Mouse (Mus musculus) CH12.LX (cell line): ENCODE results near the gene Ddx20. TPM values are rescaled to one million over a fixed set of nuclear protein-coding genes. Genes with fewer than 3 reads are reported as not detected.
A peak's percentile ranks its signal among the peaks of the same experiment; 100 is the strongest.

Source experiments
- DNase-seq: peaks from one replicate; pipeline ENCODE4 v3.0.0-alpha.2; 2013; ENCODE audit errors: extremely low read depth
- H3K27ac ChIP-seq: 2 replicates; pipeline ENCODE4 v1.5.1; 2012; ENCODE audit warnings: low read depth, mild to moderate bottlenecking, control low read depth, moderate library complexity; ENCODE audit not compliant: insufficient read depth
- H3K27me3 ChIP-seq: replicated peaks from 2 replicates; pipeline ENCODE3; 2012; ENCODE audit warnings: inconsistent platforms
- H3K36me3 ChIP-seq, 2 experiments: replicated peaks in 1 of 2; 2 replicates each; pipeline versions ENCODE3 to v1.6.1; 2012; ENCODE audit warnings: inconsistent platforms in 1 of 2, low read length in 1 of 2, mild to moderate bottlenecking in 1 of 2, mixed read lengths in 1 of 2, moderate library complexity in 1 of 2; ENCODE audit not compliant: control insufficient read depth in 1 of 2, insufficient read depth in 1 of 2
- H3K4me1 ChIP-seq, 2 experiments: 2 replicates each; pipeline ENCODE4 v1.6.1; 2012; ENCODE audit warnings: inconsistent platforms in 1 of 2, moderate library complexity in 1 of 2; ENCODE audit not compliant: insufficient read depth in 2 of 2, control insufficient read depth in 1 of 2
- H3K4me2 ChIP-seq: 2 replicates; pipeline ENCODE4 v1.6.1; 2012; ENCODE audit warnings: low read depth, mild to moderate bottlenecking, control low read depth; ENCODE audit not compliant: poor library complexity, insufficient read depth, severe bottlenecking
- H3K4me3 ChIP-seq, 3 experiments: fragments of 150-350 bp in 1 of 3; sonication (generic) in 1 of 3; replicated peaks in 1 of 3; 2 replicates each; pipeline versions ENCODE3 to v1.5.1; 2011 to 2012; ENCODE audit warnings: low read depth in 2 of 3, low read length in 2 of 3, mild to moderate bottlenecking in 2 of 3, moderate library complexity in 2 of 3, control low read depth in 1 of 3, improper control_type of control experiment in 1 of 3, inconsistent platforms in 1 of 3, mixed read lengths in 1 of 3; ENCODE audit not compliant: poor library complexity in 1 of 3
- H3K79me2 ChIP-seq: replicated peaks from 2 replicates; pipeline ENCODE4 v1.6.1; 2012; ENCODE audit warnings: mild to moderate bottlenecking, moderate library complexity; ENCODE audit not compliant: control insufficient read depth, poor library complexity, insufficient read depth, severe bottlenecking; ENCODE audit errors: extremely low read depth
- H3K9ac ChIP-seq: 2 replicates; pipeline ENCODE4 v1.6.1; 2012; ENCODE audit warnings: low read depth, mild to moderate bottlenecking, control low read depth, moderate library complexity; ENCODE audit not compliant: insufficient read depth
- H3K9me3 ChIP-seq: replicated peaks from 2 replicates; pipeline ENCODE3; 2012; ENCODE audit warnings: low read length, inconsistent platforms, mixed read lengths
- CHD2 ChIP-seq: IDR thresholded peaks from 2 replicates; pipeline ENCODE4 v1.6.1; 2011; ENCODE audit warnings: low read length, improper control_type of control experiment
- CTCF ChIP-seq, 2 experiments: IDR thresholded peaks in 1 of 2; conservative IDR thresholded peaks in 1 of 2; 2 replicates each; pipeline ENCODE4 v1.5.1; 2011 to 2012; ENCODE audit warnings: low read depth in 2 of 2, low read length in 2 of 2, improper control_type of control experiment in 1 of 2, inconsistent platforms in 1 of 2, mild to moderate bottlenecking in 1 of 2, moderate library complexity in 1 of 2
- EP300 ChIP-seq: IDR thresholded peaks from 2 replicates; pipeline ENCODE4 v1.6.1; 2011; ENCODE audit warnings: low read length, improper control_type of control experiment
- GABPA ChIP-seq: IDR thresholded peaks from 2 replicates; pipeline ENCODE4 v1.6.1; 2012; ENCODE audit warnings: low read depth, low read length, improper control_type of control experiment, inconsistent platforms; ENCODE audit not compliant: insufficient replicate concordance
- IRF4 ChIP-seq: IDR thresholded peaks from 2 replicates; pipeline ENCODE4 v1.6.1; 2014; ENCODE audit warnings: low read depth, mild to moderate bottlenecking, inconsistent platforms, low read length, improper control_type of control experiment
- MAFK ChIP-seq: IDR thresholded peaks from 2 replicates; pipeline ENCODE4 v1.6.1; 2011; ENCODE audit warnings: low read length, improper control_type of control experiment; ENCODE audit not compliant: insufficient replicate concordance
- MEF2A ChIP-seq: IDR thresholded peaks from 2 replicates; pipeline ENCODE4 v1.6.1; 2014; ENCODE audit warnings: low read depth, mild to moderate bottlenecking, inconsistent platforms, low read length, improper control_type of control experiment, borderline replicate concordance
- MXI1 ChIP-seq: IDR thresholded peaks from 2 replicates; pipeline ENCODE4 v1.6.1; 2011; ENCODE audit warnings: mild to moderate bottlenecking, low read depth, low read length, improper control_type of control experiment
- NELFE ChIP-seq: IDR thresholded peaks from 2 replicates; pipeline ENCODE4 v1.6.1; 2011; ENCODE audit warnings: low read depth, low read length, improper control_type of control experiment
- PAX5 ChIP-seq: IDR thresholded peaks from 2 replicates; pipeline ENCODE4 v1.6.1; 2012; ENCODE audit warnings: low read length, inconsistent platforms, mixed read lengths
- POLR2AphosphoS2 ChIP-seq: IDR thresholded peaks from 2 replicates; pipeline ENCODE4 v1.6.1; 2011; ENCODE audit warnings: low read depth, low read length, improper control_type of control experiment
- RCOR1 ChIP-seq: conservative IDR thresholded peaks from 2 replicates; pipeline ENCODE4 v1.6.1; 2012; ENCODE audit warnings: low read depth, mild to moderate bottlenecking, inconsistent platforms, low read length, improper control_type of control experiment
- SIN3A ChIP-seq: IDR thresholded peaks from 2 replicates; pipeline ENCODE4 v1.6.1; 2012; ENCODE audit warnings: low read length, improper control_type of control experiment, inconsistent platforms
- SMC3 ChIP-seq: IDR thresholded peaks from 2 replicates; pipeline ENCODE4 v1.6.1; 2011; ENCODE audit warnings: low read depth, low read length, improper control_type of control experiment
- TBP ChIP-seq: conservative IDR thresholded peaks from 2 replicates; pipeline ENCODE4 v1.6.1; 2011; ENCODE audit warnings: low read depth, low read length, improper control_type of control experiment
- TCF12 ChIP-seq: IDR thresholded peaks from 2 replicates; pipeline ENCODE4 v1.6.1; 2014; ENCODE audit warnings: low read depth, mild to moderate bottlenecking, inconsistent platforms, low read length, improper control_type of control experiment
- UBTF ChIP-seq: IDR thresholded peaks from 2 replicates; pipeline ENCODE4 v1.6.1; 2012; ENCODE audit warnings: low read depth, mild to moderate bottlenecking, inconsistent platforms, low read length, improper control_type of control experiment, moderate library complexity
- USF1 ChIP-seq: IDR thresholded peaks from 2 replicates; pipeline ENCODE4 v1.6.1; 2014; ENCODE audit warnings: low read depth, mild to moderate bottlenecking, inconsistent platforms, low read length, improper control_type of control experiment
- USF2 ChIP-seq: conservative IDR thresholded peaks from 2 replicates; pipeline ENCODE4 v1.6.1; 2011; ENCODE audit warnings: low read depth, low read length, improper control_type of control experiment
- ZC3H11A ChIP-seq: IDR thresholded peaks from 2 replicates; pipeline ENCODE4 v1.6.1; 2012; ENCODE audit warnings: low read depth, mild to moderate bottlenecking, inconsistent platforms, low read length, improper control_type of control experiment
- ZKSCAN1 ChIP-seq: IDR thresholded peaks from 2 replicates; pipeline ENCODE4 v1.6.1; 2012; ENCODE audit warnings: low read depth, inconsistent platforms, low read length, improper control_type of control experiment, borderline replicate concordance
- dilution Hi-C: fragments of 300-500 bp; cut with MboI; formaldehyde crosslinking; loops from 2 replicates; pipeline ENCODE4 v1.14.3; 2020; ENCODE audit warnings: low sequenced_read_pairs; ENCODE audit not compliant: extremely low pct_unique_long_range_greater_than_20kb, extremely low pct_ligation_motif_present
- in situ Hi-C: fragments of 300-500 bp; cut with MboI; formaldehyde crosslinking; loops from 3 replicates; pipeline ENCODE4 v1.14.3; 2019; ENCODE audit warnings: low sequenced_read_pairs, low pct_ligation_motif_present, low pct_unique_long_range_greater_than_20kb, mixed read lengths
- polyA plus RNA-seq: library from polyadenylated mRNA; unstranded; fragments of >175 nt; gene quantifications from 2 replicates; pipeline ENCODE4 v1.2.1, GENCODE M21; 2012; ENCODE audit warnings: low read depth; ENCODE audit not compliant: insufficient read length
- total RNA-seq, 2 experiments: library from RNA; depleted of rRNA; stranded (reverse); fragments of 300-350 nt in 1 of 2; fragments of >200 nt in 1 of 2; gene quantifications; 2 replicates each; pipeline ENCODE4 v1.2.3; 2012 to 2014

Gene Ddx20
- total and polyA plus RNA-seq, 3 experiments: 30.8 to 66.5 (median 50.4) TPM

DNA sequence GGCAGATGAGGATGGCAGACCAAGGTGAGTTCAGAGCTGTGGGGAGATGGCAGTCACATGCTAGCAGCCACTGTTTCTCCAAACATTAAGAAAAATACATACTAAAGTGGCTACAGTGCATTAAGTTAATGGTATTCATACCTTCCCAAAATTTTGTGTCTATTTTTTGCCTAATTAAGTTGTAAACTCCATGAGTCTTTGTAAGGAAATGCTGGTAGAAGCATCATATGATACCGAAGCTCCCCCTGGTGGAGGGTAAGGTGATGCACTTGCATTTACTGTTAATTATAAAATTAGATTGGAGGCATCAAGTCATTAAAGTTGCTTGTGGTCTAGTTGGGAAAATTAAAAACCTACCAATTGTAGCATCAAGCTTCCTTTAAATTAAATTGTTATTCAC lies 38.7 kb upstream of the Ddx20 start (continued):
- TF ChIP-seq CHD2: no peak
- no peak for TF ChIP-seq UBTF
- TF ChIP-seq SIN3A: no peak
- no peak for TF ChIP-seq RCOR1

- dilution Hi-C loops (no loop called here), in situ Hi-C loops (loop anchor here (5.0 kb wide), 1 partner anchor 35 kb away; the partner anchor contains the start of gene Ddx20)
- H3K4me3 ChIP-seq: no peak overlapping the region
- H3K9me3 ChIP-seq: no peaks in the 10 kb centered on the region
- TF ChIP-seq MAFK: no peak
- no peak for TF ChIP-seq TCF12
- TF ChIP-seq PAX5: no peak
- no peak for TF ChIP-seq USF1
- TF ChIP-seq EP300: no peak
- no peaks in the 10 kb centered on the region for H3K79me2 ChIP-seq
- no peak overlapping the region for H3K4me2 ChIP-seq
- no peak overlapping the region for H3K9ac ChIP-seq
- peaks cover 4 to 45% of the 10 kb centered on the region in 2 experiments; a peak in 3 of 4 replicates for H3K4me1 ChIP-seq
- DNase-seq: no peak
- H3K27me3 ChIP-seq: no peaks in the 10 kb centered on the region
- peaks cover 15 to 37% of the 10 kb centered on the region in 2 experiments for H3K36me3 ChIP-seq
- H3K27ac ChIP-seq: no peak overlapping the region
These were observed 35.1 kb upstream of the Ddx20 start for GRCm38 (mm10) chr3:105722510-105722909.

GRCm38 (mm10) chr3:105721681-105722201 lies 34.4 kb upstream of the Ddx20 start:
- dilution Hi-C loops: no loop called here
- TF ChIP-seq POLR2AphosphoS2 (no peak; the same call in 1 of the 2 replicates), IRF4 (peak; percentile 58)
- TF ChIP-seq, all 38 proteins: peak for 1
- no peak overlapping the region for H3K27ac ChIP-seq
- no peak overlapping the region for H3K9ac ChIP-seq
- H3K4me1 ChIP-seq: peaks cover 4 to 45% of the 10 kb centered on the region in 2 experiments; a peak in 3 of 4 replicates
- no peak overlapping the region for H3K4me3 ChIP-seq
- H3K9me3 ChIP-seq: no peaks in the 10 kb centered on the region
- peak; percentile 67 for DNase-seq
- no peak overlapping the region for H3K4me2 ChIP-seq
- H3K36me3 ChIP-seq: peaks cover 11 to 37% of the 10 kb centered on the region in 2 experiments
- in situ Hi-C loops: loop anchor here (5.0 kb wide), 1 partner anchor 34 kb away; the partner anchor contains the start of gene Ddx20
- no peaks in the 10 kb centered on the region for H3K79me2 ChIP-seq
- no peaks in the 10 kb centered on the region for H3K27me3 ChIP-seq

DNA sequence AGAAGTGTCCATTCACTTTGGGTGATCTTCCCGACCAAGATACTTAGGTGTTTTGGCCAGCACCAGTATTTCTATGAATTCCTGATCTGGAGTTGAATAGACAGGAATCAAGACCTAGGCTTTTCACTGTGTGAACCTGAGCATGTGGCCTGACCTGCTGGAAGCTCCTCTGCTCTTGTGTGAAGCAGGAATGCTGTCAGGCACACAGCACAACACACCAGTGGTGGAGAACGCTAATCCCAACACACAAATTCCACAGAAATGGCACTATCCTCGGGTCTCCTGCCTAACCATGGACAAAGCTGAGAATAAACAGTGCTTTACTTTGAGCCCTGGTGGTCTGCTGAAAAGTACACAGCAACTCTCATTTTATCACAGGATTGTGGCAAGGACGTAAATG lies 33.1 kb upstream of the Ddx20 start:
- no peaks in the 10 kb centered on the region for H3K27me3 ChIP-seq
- no peak overlapping the region for H3K4me3 ChIP-seq
- in situ Hi-C loops: loop anchor here (5.0 kb wide), 1 partner anchor 33 kb away; the partner anchor contains the start of gene Ddx20
- H3K4me2 ChIP-seq: no peak overlapping the region
- H3K27ac ChIP-seq: no peak overlapping the region
- no peak for DNase-seq
- H3K79me2 ChIP-seq: no peaks in the 10 kb centered on the region
- TF ChIP-seq POLR2AphosphoS2: no peak
- no peak for TF ChIP-seq SMC3
- no peak for TF ChIP-seq TCF12
- TF ChIP-seq TBP: no peak
- TF ChIP-seq GABPA: no peak
- no peak for TF ChIP-seq CTCF (conservative IDR thresholded peaks at IDR 0.05 in 1 of 2, IDR thresholded peaks at IDR 0.05 in 1 of 2; ENCODE audit: low read depth in 2 of 2, low read length in 2 of 2)
- no peak for TF ChIP-seq UBTF
- TF ChIP-seq ZKSCAN1: no peak
- no peak for TF ChIP-seq USF2
- no peak for TF ChIP-seq MEF2A
- TF ChIP-seq NELFE: no peak
- no peak for TF ChIP-seq ZC3H11A
- TF ChIP-seq SIN3A: no peak
- TF ChIP-seq MXI1: no peak
- TF ChIP-seq, all 38 proteins: peak for 0
- Histone ChIP-seq H3K9me3 (no peaks in the 10 kb centered on the region), H3K36me3 (peaks cover 17 to 38% of the 10 kb centered on the region in 2 experiments), H3K4me1 (peaks cover 4 to 45% of the 10 kb centered on the region in 2 experiments; a peak in 3 of 4 replicates), H3K9ac (no peak overlapping the region)
- dilution Hi-C loops: no loop called here
